Mouse (Mus musculus) neutrophil, adult 5-6 weeks (primary cell): ENCODE results near the gene Il5ra. TPM values are rescaled to one million over a fixed set of nuclear protein-coding genes. Genes with fewer than 3 reads are reported as not detected.
A peak's percentile ranks its signal among the peaks of the same experiment; 100 is the strongest.

Experiments
- ATAC-seq: fragments of 151-379, 151-347 bp; 2 replicates; pipeline ENCODE4 v1.8.0; 2017; ENCODE audit warnings: mild to moderate bottlenecking, moderate TSS enrichment; ENCODE audit not compliant: insufficient number of reproducible peaks, poor library complexity, low FRiP score, severe bottlenecking; ENCODE audit errors: extremely low read depth
- total RNA-seq: library from RNA; stranded (forward); fragments of 200-1000 nt; gene quantifications from 2 replicates; pipeline ENCODE4 v1.2.3, GENCODE M21; 2017

The Il5ra gene
- total RNA-seq = 25.5 and 30.4 TPM in 2 replicates

- ATAC-seq = peak; percentile 54
Observed at GRCm38 (mm10) chr6:106748887-106749388, at the start of gene Il5ra. Gene Il5ra, minus strand, starts transcription at chr6:106749037.

DNA sequence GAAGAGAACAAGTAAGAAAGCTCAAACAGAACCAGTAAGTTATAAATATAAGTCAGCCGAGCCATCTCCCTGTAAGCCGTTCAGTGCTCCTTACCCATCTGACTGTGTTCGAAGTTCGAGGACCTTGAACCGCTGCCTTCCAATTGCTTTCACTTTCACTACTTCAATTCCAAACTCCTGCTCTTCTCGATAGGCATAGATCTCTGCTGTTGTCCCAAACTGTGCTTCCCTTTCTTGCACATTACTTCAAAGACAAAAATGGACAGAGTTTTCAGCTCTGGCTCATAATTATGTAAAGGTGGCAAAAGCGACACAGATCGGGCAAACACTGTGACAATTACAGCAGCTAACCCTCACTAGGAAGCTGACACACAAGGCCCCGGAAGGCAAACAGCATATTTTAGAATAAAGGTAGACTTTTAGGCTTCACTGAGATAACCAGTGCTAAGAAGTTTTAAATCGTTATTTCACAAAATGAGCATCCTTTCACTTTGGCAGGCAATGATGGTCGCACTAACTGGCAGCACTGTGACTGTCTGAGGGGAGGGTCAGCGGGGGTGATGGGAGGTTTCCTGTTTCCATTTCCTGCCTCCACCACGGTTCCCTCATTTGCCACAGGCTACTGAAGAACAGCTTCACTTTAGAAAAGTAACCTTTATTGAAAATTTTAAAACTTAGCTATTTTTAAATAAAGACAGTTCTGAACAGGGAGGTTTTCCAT lies 45.4 kb upstream of the Il5ra start:
- no peak for ATAC-seq

DNA sequence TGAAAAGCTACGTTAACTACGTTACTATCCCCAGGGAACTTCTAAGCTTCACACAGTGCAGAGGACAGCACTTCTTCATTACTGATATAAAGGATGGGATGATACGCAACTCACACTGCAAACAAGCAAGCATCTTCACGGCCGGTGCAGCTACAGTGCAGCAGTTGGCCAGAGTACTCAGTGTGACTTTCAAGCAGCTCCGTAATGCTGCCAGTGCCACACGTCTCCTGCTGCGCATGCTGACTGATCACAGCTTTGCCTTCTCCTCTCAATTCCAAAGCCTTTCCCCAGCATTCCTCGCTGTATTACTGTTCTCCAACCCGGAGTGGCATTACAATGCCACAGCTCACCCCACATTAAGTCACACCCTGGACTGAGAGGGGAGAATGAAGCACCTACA lies 44.8 kb upstream of the Il5ra start:
- ATAC-seq = no peak

- peak; percentile 81 for ATAC-seq
Observed at GRCm38 (mm10) chr6:106793088-106793487, 44.3 kb upstream of the Il5ra start.

DNA sequence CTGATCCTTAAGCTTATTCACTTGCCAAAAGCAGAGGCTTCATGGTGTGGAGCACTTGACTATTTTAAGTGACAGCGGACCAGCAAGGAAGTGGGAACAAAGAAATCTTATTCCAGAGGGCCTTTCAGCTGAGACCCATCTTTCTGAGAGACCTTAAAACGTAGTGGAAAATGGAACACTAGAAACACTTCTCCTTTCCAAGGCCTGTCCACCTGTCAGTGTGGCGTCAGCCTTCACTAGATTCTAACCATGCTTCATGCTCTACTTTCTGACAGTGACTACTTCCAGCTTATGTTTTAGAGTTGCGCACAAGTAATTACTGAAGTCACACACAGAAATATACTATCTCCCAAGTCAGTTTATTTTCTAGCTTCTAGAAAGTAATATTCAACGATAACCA lies 43.6 kb upstream of the Il5ra start:
- no peak for ATAC-seq

DNA sequence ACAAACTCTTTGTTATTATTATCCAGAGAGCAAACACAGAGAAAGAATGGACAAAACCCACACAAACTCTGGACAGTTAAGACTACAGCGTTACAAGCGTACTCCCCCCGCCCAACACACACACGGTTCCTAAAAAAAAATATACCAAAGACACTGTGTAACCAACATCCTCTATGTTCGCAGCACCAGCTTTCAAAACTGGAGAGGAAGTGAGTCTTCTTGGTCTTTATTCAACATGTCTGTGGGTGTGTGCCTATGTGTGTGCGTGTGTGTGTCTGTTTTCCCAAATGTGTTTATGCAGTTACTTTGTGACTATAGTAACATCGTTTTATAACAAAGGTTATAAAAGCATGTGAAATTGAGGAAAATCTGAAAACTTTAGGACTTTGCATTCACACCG lies 42.6 kb upstream of the Il5ra start:
- ATAC-seq = no peak

GRCm38 (mm10) chr6:106787138-106787537 lies 38.3 kb upstream of the Il5ra start:
- no peak for ATAC-seq

- ATAC-seq = no peak
Observed at GRCm38 (mm10) chr6:106770046-106770445, 21.2 kb upstream of the Il5ra start.

GRCm38 (mm10) chr6:106769290-106769866 lies 20.5 kb upstream of the Il5ra start:
- ATAC-seq = no peak

- peak; percentile 100 for ATAC-seq
Observed at GRCm38 (mm10) chr6:106768640-106769289, 19.9 kb upstream of the Il5ra start, which contains the start of gene Trnt1. Gene Trnt1, plus strand, starts transcription at chr6:106769120.

DNA sequence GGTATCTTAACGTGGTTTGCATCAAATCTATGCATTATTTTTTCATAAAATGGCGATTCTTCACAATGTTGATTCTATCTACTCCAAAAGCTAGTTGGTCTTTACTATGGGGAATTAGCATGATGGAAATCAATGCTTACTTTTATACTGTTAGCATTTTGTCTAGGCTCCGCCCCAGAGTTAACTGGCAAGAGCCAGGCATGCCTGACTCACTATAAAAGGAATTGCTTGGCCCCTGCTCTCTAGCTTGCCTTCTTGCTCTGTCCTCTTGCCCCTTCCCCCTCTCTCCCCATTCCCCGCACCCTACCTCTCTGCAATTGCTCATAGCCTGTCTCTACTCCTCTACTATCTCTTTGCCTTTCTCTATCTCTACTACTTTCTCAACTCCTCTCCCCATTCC lies 17.9 kb upstream of the Il5ra start:
- ATAC-seq = no peak

- no peak for ATAC-seq
Observed at GRCm38 (mm10) chr6:106765892-106766291, 17.1 kb upstream of the Il5ra start.

DNA sequence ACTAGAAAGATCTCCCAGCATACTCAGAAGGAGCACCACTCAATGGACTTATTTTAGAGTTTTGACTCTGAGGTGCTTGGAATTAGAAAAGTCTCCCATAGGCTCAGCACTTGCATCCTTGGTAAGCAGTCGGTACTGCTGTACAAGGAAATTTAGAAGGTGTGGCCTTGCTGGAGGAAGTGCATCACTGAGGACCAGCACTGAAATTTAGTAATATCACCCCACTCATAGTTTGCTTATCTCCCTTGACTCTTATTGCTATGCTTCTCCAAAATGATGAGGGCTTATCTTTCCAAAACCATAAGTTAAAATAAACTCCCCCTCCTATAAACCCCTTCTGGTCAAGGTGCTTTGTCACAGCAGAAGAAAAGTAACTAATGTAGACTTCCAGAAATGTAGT lies 12.6 kb upstream of the Il5ra start:
- no peak for ATAC-seq

DNA sequence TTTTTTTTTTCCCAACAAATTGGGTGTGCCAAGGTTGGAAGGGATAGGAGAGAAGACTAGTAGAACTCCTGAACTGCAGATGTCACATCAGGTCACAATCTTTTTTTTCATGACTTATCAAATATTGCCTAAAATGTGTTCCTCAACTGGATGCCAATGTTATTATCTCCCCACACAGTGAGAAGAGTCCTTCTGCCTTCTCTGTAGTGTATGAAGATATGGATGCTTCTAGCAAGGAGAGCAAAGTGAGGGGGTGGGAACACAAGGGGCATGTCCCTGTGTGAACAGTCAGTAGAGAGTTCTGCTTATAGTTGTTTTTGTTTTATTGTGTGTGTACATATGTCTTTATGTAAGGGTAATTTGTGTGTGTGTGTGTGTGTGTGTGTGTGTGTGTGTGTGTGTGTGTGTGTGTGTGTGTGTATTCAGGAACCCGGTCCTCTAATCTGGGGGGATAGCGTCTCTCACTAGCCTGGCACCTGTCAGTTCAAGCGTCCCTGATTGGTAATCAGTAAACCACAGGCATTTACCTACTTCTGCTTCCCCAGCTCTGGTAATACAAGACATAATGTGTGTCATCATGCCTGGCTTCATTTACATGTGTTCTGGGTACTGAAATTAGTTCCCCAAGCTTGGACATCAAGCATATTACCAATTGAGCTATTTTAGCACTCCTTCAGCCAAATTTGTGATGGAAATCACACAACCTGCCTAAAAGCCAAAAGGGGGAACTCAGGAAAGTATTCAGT lies 11.8 kb upstream of the Il5ra start:
- ATAC-seq = peak; percentile 95

DNA sequence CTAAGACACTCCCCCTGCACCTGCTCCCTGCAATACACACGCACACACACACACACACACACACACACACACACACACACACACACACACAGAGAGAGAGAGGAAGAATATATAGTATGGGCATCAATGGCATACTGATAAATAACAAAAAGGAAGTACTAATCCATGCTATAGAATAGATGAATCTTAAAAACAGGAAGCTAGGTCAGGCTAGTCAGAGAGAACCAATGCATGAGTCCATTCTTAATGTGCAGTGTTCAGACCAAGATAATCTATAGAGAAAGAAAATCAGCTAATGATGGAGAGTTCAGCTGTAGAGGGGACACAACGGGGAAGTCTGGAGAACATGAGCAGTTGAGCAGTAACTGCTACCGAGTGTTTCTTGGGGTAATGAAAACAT lies 9.5 kb upstream of the Il5ra start:
- ATAC-seq = peak; percentile 28; the same call in 1 of the 2 replicates

DNA sequence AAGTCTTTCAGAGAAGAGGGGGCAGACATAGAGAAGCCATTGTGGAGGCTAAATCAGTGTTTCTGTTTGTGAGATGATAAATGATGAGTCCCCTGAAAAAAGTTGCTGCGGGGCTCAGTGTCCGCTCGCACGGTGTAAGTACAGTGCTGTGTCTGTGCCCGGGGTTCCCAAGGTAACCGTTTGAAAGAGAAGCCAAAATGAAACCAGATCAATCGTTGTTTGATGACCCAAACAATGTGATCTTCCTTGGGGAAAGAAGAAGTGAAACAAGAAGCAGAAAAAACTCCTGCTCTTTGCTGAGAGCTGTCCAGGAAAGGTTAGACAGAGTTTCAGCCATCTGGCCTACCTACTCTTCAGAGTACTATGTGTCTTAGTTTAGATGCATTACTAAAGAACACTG lies 1.5 kb upstream of the Il5ra start:
- peak; percentile 85 for ATAC-seq

GRCm38 (mm10) chr6:106747804-106748203 lies 1.0 kb downstream of the Il5ra start:
- no peak for ATAC-seq

- ATAC-seq = no peak
Observed at GRCm38 (mm10) chr6:106747251-106747650, 1.6 kb downstream of the Il5ra start.

DNA sequence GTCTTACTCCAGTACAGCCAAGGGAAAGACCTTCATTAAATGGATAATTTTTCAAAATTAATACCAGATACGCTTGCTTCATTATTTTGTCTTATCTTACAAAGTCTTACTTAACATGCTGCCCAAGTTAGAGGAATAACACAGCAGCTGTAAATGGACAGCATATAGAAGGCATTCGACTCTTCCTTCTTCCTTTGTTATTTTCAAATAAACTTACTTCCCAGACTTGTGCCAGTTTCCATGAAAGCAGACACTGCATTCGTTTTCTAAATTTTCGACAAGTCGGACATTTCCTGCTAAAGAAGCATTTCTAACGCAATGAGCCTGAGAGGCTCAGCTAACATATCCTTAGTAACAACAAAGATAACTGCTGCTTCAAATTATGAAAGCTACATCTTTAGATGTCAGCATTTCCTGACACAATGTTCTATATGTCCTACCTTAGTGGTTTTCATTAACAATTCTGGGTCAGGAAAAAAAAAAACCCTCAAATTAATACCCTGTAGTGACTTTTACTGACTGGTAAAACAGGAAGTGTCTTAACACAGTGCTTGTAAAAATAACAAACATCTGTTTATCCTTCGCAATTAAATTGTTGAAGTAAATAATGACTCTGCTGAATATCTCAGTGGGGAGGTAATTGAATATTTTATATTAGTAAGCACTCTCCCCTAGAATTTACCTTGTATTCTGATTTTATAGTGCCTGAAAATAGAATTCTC lies 3.0 kb downstream of the Il5ra start:
- no peak for ATAC-seq
